Mouse (Mus musculus): Measurements from ENCODE around the gene Ccdc159. TPM values are rescaled to one million over a fixed set of nuclear protein-coding genes. Genes with fewer than 3 reads are reported as not detected.

Ccdc159 gene
- polyA plus RNA-seq, 1 experiment from 2014 or later: 12.2 TPM

GRCm38 (mm10) chr9:21923036-21923435 is 4.2 kb upstream of the Ccdc159 start:
- in situ Hi-C loops (cut with MboI; ENCODE audit: low pct_unique_long_range_greater_than_20kb): no loop called here
- DNase-seq (ENCODE audit: low read depth, low spot score) (no peak), ATAC-seq (no peak)
- no peaks in the 10 kb centered on the region for H3K27me3 ChIP-seq
- POLR2A ChIA-PET: no interaction called here
- no peak for TF ChIP-seq CTCF (IDR thresholded peaks at IDR 0.05)
- CTCF ChIA-PET: no interaction called here

- no peak for TF ChIP-seq CTCF (IDR thresholded peaks at IDR 0.05)
- DNase-seq (ENCODE audit: low read depth, low spot score) (no peak), ATAC-seq (no peak)
- in situ Hi-C loops (cut with MboI; ENCODE audit: low pct_unique_long_range_greater_than_20kb): no loop called here
- CTCF ChIA-PET: no interaction called here
- POLR2A ChIA-PET: no interaction called here
- H3K27me3 ChIP-seq: no peaks in the 10 kb centered on the region
Measured at GRCm38 (mm10) chr9:21923490-21924098, 3.7 kb upstream of the Ccdc159 start.

GRCm38 (mm10) chr9:21924099-21924493 is 3.2 kb upstream of the Ccdc159 start:
- in situ Hi-C loops (cut with MboI; ENCODE audit: low pct_unique_long_range_greater_than_20kb): no loop called here
- POLR2A ChIA-PET: no interaction called here
- peak; percentile 82 for ATAC-seq
- DNase-seq (ENCODE audit: low read depth, low spot score): peak; percentile 87
- H3K27me3 ChIP-seq: no peaks in the 10 kb centered on the region
- no peak for TF ChIP-seq CTCF (IDR thresholded peaks at IDR 0.05)
- CTCF ChIA-PET: no interaction called here

GRCm38 (mm10) chr9:21925034-21925433 is 2.2 kb upstream of the Ccdc159 start:
- H3K27me3 ChIP-seq: no peaks in the 10 kb centered on the region
- DNase-seq (ENCODE audit: low read depth, low spot score): no peak
- TF ChIP-seq CTCF (IDR thresholded peaks at IDR 0.05): no peak
- no peak for ATAC-seq
- ChIA-PET POLR2A (no interaction called here), CTCF (no interaction called here)
- in situ Hi-C loops (cut with MboI; ENCODE audit: low pct_unique_long_range_greater_than_20kb): no loop called here

GRCm38 (mm10) chr9:21925506-21925905 is 1.8 kb upstream of the Ccdc159 start:
- H3K27me3 ChIP-seq: no peaks in the 10 kb centered on the region
- ChIA-PET POLR2A (no interaction called here), CTCF (no interaction called here)
- ATAC-seq (no peak), DNase-seq (ENCODE audit: low read depth, low spot score) (no peak)
- in situ Hi-C loops (cut with MboI; ENCODE audit: low pct_unique_long_range_greater_than_20kb): no loop called here
- TF ChIP-seq CTCF (IDR thresholded peaks at IDR 0.05): no peak

GRCm38 (mm10) chr9:21926155-21926554 is 1.1 kb upstream of the Ccdc159 start:
- H3K27me3 ChIP-seq: no peaks in the 10 kb centered on the region
- POLR2A ChIA-PET: no interaction called here
- DNase-seq (ENCODE audit: low read depth, low spot score) (no peak), ATAC-seq (no peak)
- in situ Hi-C loops (cut with MboI; ENCODE audit: low pct_unique_long_range_greater_than_20kb): no loop called here
- CTCF ChIA-PET: no interaction called here
- TF ChIP-seq CTCF (IDR thresholded peaks at IDR 0.05): no peak

- ChIA-PET POLR2A (no interaction called here), CTCF (interaction anchor here (0.9 kb wide), 1 partner anchor 18 kb away, joined by 3 read pairs; no protein-coding TSS in a partner anchor)
- ATAC-seq (no peak), DNase-seq (ENCODE audit: low read depth, low spot score) (no peak)
- no peaks in the 10 kb centered on the region for H3K27me3 ChIP-seq
- TF ChIP-seq CTCF (IDR thresholded peaks at IDR 0.05): no peak
- in situ Hi-C loops (cut with MboI; ENCODE audit: low pct_unique_long_range_greater_than_20kb): no loop called here
Measured at GRCm38 (mm10) chr9:21926784-21927183, 487 bp upstream of the Ccdc159 start.

GRCm38 (mm10) chr9:21929208-21929607 is 1.9 kb downstream of the Ccdc159 start:
- in situ Hi-C loops (cut with MboI; ENCODE audit: low pct_unique_long_range_greater_than_20kb): no loop called here
- ChIA-PET POLR2A (no interaction called here), CTCF (interaction anchor here (1.0 kb wide), 1 partner anchor 84 kb away, joined by 3 read pairs; no protein-coding TSS in a partner anchor)
- H3K27me3 ChIP-seq: no peaks in the 10 kb centered on the region
- TF ChIP-seq CTCF (IDR thresholded peaks at IDR 0.05): no peak
- ATAC-seq (no peak), DNase-seq (ENCODE audit: low read depth, low spot score) (no peak)

GRCm38 (mm10) chr9:21932006-21932405 is 4.7 kb downstream of the Ccdc159 start:
- CTCF ChIA-PET: interaction anchor here (1.5 kb wide), 1 partner anchor 179 kb away, joined by 3 read pairs; no protein-coding TSS in a partner anchor
- no peaks in the 10 kb centered on the region for H3K27me3 ChIP-seq
- POLR2A ChIA-PET: no interaction called here
- no peak for DNase-seq (ENCODE audit: low read depth, low spot score)
- ATAC-seq: no peak
- in situ Hi-C loops (cut with MboI; ENCODE audit: low pct_unique_long_range_greater_than_20kb): no loop called here
- TF ChIP-seq CTCF (IDR thresholded peaks at IDR 0.05): no peak

GRCm38 (mm10) chr9:21932445-21933137 is 5.3 kb downstream of the Ccdc159 start:
- CTCF ChIA-PET: interaction anchor here (1.5 kb wide), 1 partner anchor 180 kb away, joined by 3 read pairs; no protein-coding TSS in a partner anchor

GRCm38 (mm10) chr9:21934021-21934420 is 6.8 kb downstream of the Ccdc159 start:
- H3K27me3 ChIP-seq: no peaks in the 10 kb centered on the region
- TF ChIP-seq CTCF (IDR thresholded peaks at IDR 0.05): no peak
- ATAC-seq (no peak), DNase-seq (ENCODE audit: low read depth, low spot score) (no peak)
- CTCF ChIA-PET: no interaction called here
- POLR2A ChIA-PET: no interaction called here
- in situ Hi-C loops (cut with MboI; ENCODE audit: low pct_unique_long_range_greater_than_20kb): no loop called here

More at GRCm38 (mm10) chr9:21932445-21933137, 5.3 kb downstream of the Ccdc159 start:
- POLR2A ChIA-PET: no interaction called here
- no peaks in the 10 kb centered on the region for H3K27me3 ChIP-seq
- ATAC-seq: no peak
- in situ Hi-C loops (cut with MboI; ENCODE audit: low pct_unique_long_range_greater_than_20kb): no loop called here
- TF ChIP-seq CTCF (IDR thresholded peaks at IDR 0.05): no peak
- no peak for DNase-seq (ENCODE audit: low read depth, low spot score)
